Mouse (Mus musculus) bone marrow macrophage, adult 2 months (primary cell): Measurements from ENCODE around the gene Dido1. TPM values are rescaled to one million over a fixed set of nuclear protein-coding genes. Genes with fewer than 3 reads are reported as not detected.

Experiments used
- H3K27ac ChIP-seq: 2 replicates; pipeline ENCODE4 v1.5.1; 2012; ENCODE audit warnings: low read depth, low read length; ENCODE audit not compliant: insufficient read depth
- H3K4me1 ChIP-seq: 2 replicates; pipeline ENCODE4 v1.6.1; 2012; ENCODE audit warnings: low read length; ENCODE audit not compliant: control insufficient read depth, insufficient read depth
- H3K4me3 ChIP-seq: 2 replicates; pipeline ENCODE4 v1.5.1; 2012; ENCODE audit warnings: mild to moderate bottlenecking, low read length, moderate library complexity; ENCODE audit not compliant: insufficient read depth
- CTCF ChIP-seq: IDR thresholded peaks from 2 replicates; pipeline ENCODE4 v1.5.1; 2012; ENCODE audit warnings: low read depth, mild to moderate bottlenecking, low read length, moderate library complexity
- POLR2A ChIP-seq: IDR thresholded peaks from 2 replicates; pipeline ENCODE4 v1.6.1; 2012; ENCODE audit warnings: mild to moderate bottlenecking, low read depth, low read length, borderline replicate concordance
- polyA plus RNA-seq: library from polyadenylated mRNA; stranded (reverse); fragments of >200 nt; gene quantifications from 2 replicates; pipeline ENCODE4 v1.2.4, GENCODE M21; 2012; ENCODE audit not compliant: missing spikeins, insufficient read depth, insufficient read length

The Dido1 gene
- polyA plus RNA-seq, 1 experiment, result 30.2 TPM

DNA sequence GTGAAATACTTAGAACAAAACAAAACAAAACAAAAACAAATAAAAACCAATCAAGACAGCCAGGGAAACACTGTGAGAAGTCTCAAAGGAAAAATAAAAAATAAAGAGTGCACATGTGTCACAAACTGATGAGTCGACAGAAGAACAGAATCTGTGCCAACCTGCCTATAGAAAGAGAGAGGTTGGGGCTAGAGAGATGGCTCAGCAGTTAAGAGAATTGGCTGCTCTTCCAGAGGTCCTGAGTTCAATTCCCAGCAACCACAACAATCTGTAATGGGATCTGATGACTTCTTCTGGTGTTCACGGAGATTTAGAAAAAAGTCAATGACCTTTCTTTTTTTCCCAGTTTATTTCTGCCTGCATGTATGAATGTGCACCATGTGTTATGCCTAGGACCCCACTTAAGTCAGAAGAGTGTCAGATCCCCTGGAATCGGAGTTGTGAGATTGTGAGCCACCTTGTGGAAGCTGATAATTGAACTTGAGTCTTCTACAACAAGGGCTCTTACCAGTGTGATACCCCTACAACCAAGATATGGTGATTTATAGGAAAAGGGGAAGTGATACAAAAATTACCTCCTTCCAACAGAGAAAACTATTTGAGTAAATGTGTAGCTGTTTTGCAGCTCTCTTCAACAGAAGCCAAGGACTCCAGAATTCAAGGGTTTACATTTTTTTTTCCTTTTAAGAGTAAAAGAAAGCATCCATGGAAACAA, 6.0 kb downstream of the Dido1 start:
- no peak for TF ChIP-seq POLR2A
- no peak for TF ChIP-seq CTCF
- H3K4me1 ChIP-seq, result peaks cover 49% of the 10 kb centered on the region

DNA sequence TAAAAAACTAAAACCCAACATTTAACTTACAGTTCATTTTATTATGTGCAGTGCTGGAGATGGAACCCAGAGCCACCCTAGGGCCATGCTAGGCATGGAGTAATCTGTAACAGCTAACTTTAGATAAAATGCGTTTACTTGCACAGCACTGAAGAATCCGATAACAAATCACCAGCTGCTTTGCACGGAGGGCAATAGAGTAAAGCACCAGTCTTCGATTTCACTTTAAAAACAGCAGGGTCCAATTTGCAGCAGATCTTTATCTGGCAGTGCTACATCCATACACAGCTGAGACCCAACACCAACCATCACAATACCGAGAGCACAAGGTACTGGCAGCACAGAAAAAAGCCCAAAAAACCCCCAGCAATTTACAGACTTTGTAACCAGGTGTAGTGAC, 6.6 kb downstream of the Dido1 start:
- Histone ChIP-seq H3K4me1 (peaks cover 49% of the 10 kb centered on the region), H3K27ac (no peak overlapping the region), H3K4me3 (no peak overlapping the region)
- TF ChIP-seq CTCF (no peak), POLR2A (no peak)

More for the DNA sequence above, 6.0 kb downstream of the Dido1 start:
- Histone ChIP-seq H3K27ac (0 out of 2 replicates have a peak overlapping the region, but pooled peaks have one; percentile 11), H3K4me3 (no peak overlapping the region)

DNA sequence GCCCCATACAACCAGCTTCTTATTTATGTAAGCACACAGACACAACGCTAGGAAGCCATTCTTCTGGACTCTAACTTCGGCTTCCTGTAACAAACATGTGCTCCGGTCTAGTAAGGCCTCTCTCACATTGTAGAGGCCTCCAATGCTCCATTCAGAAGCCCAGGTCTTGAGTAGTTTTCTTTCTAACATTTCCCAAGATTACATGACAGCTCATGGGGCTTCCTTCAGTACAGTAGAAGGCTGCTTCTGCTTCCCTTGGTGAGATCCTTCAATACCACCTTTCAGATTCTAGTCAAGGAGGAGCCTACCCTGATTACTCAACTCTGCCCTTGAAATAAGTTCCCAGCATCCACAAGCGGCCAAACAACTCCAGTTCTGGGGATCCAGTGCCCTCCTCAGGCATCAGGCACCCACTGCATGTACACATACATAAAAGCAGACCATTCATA, 7.1 kb downstream of the Dido1 start:
- Histone ChIP-seq H3K27ac (peak overlapping the region; percentile 90), H3K4me3 (peak overlapping the region; percentile 88), H3K4me1 (peaks cover 51% of the 10 kb centered on the region)
- TF ChIP-seq CTCF, result no peak
- no peak for TF ChIP-seq POLR2A

DNA sequence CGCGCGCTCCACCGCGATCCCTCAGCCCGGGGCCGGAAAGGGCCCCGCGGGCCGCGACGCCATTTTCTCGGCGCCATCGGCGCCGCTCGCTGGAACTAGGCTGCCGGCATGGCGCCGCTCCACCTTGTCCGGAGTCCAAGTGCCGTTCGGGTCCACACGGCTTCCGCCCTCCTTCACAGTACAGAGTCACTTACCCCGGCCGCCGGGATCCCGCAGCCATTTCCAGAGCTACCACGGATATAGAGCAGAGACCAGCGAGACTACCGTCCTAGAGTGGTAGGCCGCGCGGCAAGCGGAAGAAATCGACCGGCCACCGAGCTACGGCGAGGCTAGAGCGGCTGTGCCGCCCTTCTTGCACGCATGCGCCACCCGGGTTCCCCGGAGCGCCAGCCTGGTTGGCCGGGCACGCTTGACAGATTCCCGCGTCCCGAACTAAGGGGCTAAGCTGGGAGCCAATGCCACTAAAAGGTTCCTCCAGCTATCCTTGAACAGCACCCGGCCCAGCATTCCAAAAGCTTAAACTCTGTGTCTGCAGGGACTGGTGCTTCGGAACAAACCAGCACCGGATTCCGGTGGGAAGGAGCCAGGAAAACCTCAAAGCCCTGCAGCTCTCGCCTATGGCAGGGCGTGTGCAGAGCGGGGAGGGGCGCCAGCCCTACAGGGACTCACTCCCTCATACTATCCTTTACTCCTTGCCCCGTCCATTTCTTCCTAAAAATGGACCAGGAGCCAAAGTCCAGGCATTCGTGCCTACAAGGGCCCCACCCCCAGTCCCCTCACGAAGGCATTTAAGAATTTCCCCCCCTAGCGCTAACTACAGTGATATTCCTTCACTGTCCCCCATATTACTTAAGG, 7.8 kb downstream of the Dido1 start:
- Histone ChIP-seq H3K27ac (peak overlapping the region; percentile 90), H3K4me3 (peak overlapping the region; percentile 88), H3K4me1 (peaks cover 58% of the 10 kb centered on the region)
- TF ChIP-seq CTCF (no peak), POLR2A (no peak)

DNA sequence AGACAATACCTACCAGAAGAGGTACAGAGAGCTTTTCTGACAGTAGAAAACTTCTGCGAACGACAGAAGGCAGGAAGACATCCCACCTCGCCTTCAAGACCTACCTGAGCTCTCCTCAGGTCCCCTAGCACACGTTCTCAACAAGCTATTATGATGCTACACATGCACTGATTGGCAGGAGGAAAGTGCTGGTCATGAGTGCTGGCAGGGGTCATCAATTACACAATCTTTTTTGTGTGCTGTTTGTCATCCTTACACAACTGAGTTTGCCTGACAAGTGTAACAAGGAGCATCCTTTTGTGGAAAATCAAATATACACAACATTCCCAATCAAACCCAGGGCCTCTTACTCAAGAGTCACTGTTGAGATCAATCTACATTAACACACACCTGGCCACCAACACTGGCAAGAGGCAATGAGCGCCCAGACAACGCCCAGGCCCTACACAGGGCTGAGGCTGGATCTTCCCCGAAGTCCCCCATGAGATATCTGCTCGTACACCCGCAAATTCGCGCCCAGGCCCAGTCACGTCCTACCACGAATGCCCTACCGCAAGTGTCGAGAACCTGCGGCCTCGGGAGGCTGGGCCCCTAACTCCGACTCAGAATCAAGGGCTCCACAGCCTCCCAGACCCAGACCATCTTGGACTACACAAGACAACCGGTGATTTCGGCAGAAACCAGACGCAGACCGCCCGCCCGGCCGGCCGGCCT, 8.6 kb downstream of the Dido1 start:
- Histone ChIP-seq H3K4me1 (peaks cover 62% of the 10 kb centered on the region), H3K27ac (peak overlapping the region; percentile 90), H3K4me3 (peak overlapping the region; percentile 88)
- TF ChIP-seq CTCF, result no peak
- no peak for TF ChIP-seq POLR2A

DNA sequence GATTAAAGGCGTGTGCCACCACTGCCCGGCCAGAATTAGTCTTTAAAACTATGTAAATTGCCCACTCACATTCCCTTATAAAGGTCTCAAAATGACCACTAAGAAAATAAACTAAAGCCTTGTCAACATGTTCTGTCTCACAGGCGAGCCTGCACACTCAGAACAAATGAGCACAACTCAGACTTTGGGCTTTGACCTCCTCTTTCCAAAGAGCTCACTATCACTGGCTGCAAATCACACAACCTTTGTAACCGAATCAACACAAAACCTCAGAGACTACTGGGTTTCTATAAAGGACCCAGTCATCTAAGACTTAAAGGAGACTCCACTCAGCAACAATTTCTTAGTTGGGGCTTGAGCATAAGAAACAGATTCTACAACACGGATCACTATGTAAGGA, 9.3 kb downstream of the Dido1 start:
- Histone ChIP-seq H3K4me3 (peak overlapping the region; percentile 88), H3K4me1 (peaks cover 64% of the 10 kb centered on the region), H3K27ac (no peak overlapping the region)
- TF ChIP-seq POLR2A (no peak), CTCF (no peak)

DNA sequence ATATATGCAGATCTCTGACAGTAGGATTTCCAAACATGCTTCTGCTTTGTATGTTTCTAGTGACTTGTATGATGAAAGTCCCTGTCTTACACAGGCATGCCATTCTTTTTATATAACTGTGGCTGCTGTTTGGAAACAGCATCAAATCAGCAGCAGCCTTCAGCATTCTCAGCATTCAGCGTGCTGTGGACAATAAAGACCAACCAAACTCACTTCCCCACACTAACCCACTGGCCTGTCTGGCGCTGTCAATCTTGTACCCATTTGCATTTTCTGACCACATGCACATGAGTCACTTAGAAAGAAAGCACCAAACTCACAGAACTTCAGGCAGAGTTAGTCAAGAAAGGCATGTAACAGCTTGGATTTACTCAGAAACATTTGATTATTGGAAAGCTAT, 14.6 kb downstream of the Dido1 start:
- TF ChIP-seq POLR2A (no peak), CTCF (no peak)
- peaks cover 64% of the 10 kb centered on the region for H3K4me1 ChIP-seq

DNA sequence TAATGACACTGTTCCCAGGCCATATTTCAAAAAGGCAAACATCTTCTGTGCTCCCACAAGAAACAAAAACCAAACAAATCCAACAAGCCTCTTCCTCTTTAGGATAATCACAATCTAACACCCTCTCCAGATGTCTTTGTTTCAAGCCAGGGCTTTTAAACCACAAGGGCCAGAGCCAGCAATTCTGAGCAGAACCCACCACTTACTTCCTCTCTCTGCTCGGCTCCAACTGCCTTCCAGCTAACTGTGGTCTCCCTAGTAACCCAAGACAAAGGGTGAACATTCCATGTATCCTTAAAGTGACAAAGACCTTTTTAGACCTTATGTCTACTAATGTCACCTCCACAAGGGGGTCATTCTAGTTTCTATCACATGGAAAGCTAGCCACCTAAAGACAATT, 17.2 kb downstream of the Dido1 start:
- no peak for TF ChIP-seq CTCF
- Histone ChIP-seq H3K27ac (peak overlapping the region; percentile 90), H3K4me1 (peaks cover 48% of the 10 kb centered on the region), H3K4me3 (no peak overlapping the region)

More for the DNA sequence above, 14.6 kb downstream of the Dido1 start:
- H3K27ac ChIP-seq, result peak overlapping the region; percentile 82
- H3K4me3 ChIP-seq, result no peak overlapping the region

DNA sequence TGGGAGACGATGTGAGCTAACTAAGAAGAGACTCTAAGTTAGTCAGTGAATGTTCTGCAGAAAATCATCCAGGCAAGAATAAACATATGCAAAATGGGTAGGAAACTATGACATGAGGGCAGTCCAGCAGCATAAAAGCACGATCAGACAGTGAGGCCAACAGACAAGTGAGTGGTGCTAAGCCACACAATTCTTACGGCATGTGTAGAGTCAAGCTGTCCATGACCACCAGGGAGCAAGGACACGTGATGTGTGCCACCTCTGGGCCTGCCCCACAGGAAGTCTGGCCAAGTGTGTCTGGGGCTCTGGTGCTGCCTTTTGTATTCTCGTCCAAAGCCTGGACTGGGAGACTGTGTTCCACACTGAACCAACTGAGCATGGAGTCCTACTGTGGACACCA, 20.0 kb downstream of the Dido1 start:
- TF ChIP-seq POLR2A, result no peak
- TF ChIP-seq CTCF, result no peak
- no peak overlapping the region for H3K27ac ChIP-seq
- H3K4me3 ChIP-seq, result no peak overlapping the region
- peaks cover 31% of the 10 kb centered on the region for H3K4me1 ChIP-seq

DNA sequence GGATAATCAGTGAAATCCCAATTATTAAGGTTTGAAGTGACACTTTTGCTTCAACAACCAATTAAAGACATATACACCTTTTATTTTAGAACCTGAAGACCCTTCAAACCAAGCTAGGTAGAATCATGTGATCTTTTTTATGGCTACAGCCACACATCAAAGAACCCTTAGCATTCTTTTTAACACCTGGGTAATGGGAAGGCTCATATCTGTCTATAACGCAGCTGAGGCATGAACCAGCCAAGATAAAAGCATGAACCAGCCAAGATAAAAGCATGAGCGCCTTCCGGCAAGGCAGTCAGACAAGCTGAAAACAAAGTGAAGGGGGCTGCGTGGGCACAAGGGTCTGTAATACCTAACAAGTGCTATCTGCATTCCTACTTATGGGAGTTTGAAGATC, 25.8 kb downstream of the Dido1 start:
- TF ChIP-seq POLR2A (no peak), CTCF (no peak)
- H3K27ac ChIP-seq, result no peak overlapping the region
- no peak overlapping the region for H3K4me3 ChIP-seq
- H3K4me1 ChIP-seq, result 0 out of 2 replicates have a peak, but pooled peaks cover 4% of the 10 kb centered on the region

DNA sequence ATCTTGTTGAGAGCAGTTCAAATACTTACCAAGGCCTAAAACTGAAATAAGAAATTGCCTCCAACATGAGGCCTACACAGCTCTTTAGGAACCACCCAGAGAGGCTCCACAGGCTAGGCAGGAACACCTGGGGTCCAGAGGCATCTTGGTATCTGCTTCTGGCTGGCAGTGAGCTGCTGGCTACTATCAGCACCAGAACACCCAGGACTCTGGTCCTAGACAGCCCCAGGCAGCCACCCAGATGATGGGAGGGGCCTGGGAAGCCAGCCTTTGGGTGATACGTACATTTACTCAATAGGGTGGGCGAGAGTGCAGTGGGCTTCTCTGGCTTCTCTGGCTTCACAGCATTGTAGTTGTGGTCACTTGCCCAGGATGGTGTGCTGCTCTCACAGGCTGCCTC, 26.3 kb downstream of the Dido1 start:
- Histone ChIP-seq H3K4me1 (0 out of 2 replicates have a peak, but pooled peaks cover 6% of the 10 kb centered on the region), H3K27ac (no peak overlapping the region)

More for the DNA sequence above, 26.3 kb downstream of the Dido1 start:
- no peak overlapping the region for H3K4me3 ChIP-seq
- TF ChIP-seq POLR2A (no peak), CTCF (no peak)
